Mouse (Mus musculus): ENCODE measurements around the gene Atxn1. TPM values are rescaled to one million over a fixed set of nuclear protein-coding genes. Genes with fewer than 3 reads are reported as not detected.

The Atxn1 gene
- polyA plus RNA-seq, 1 experiment from 2014 or later, result 7.7 TPM

- Histone ChIP-seq H3K4me1 (replicated peaks) (peaks cover 55% of the 10 kb centered on the region), H3K36me3 (no peaks in the 10 kb centered on the region), H3K9ac (no peak overlapping the region), H3K4me3 (no peak overlapping the region), H3K27ac (ENCODE audit: poor library complexity, severe bottlenecking) (no peak overlapping the region), H3K9me3 (replicated peaks) (no peaks in the 10 kb centered on the region), H3K27me3 (replicated peaks) (no peaks in the 10 kb centered on the region), H3K4me2 (no peak overlapping the region)
- ATAC-seq (ENCODE audit: insufficient number of reproducible peaks, low FRiP score), result no peak
- 71% methylated on average over 1 of the region's 1 CpGs for WGBS
These were observed 274.4 kb downstream of the Atxn1 start for GRCm38 (mm10) chr13:45690426-45690825.

- Histone ChIP-seq H3K9me3 (replicated peaks) (no peaks in the 10 kb centered on the region), H3K4me2 (no peak overlapping the region)
- no peak for ATAC-seq (ENCODE audit: insufficient number of reproducible peaks, low FRiP score)
These were observed 275.9 kb downstream of the Atxn1 start for GRCm38 (mm10) chr13:45688864-45689263.

GRCm38 (mm10) chr13:45687581-45687980 lies 277.2 kb downstream of the Atxn1 start:
- no peaks in the 10 kb centered on the region for H3K27me3 ChIP-seq (replicated peaks)
- WGBS, result 89% methylated on average over 8 of the region's 8 CpGs
- no peak overlapping the region for H3K27ac ChIP-seq (ENCODE audit: poor library complexity, severe bottlenecking)
- H3K4me3 ChIP-seq, result no peak overlapping the region
- H3K4me1 ChIP-seq (replicated peaks), result peaks cover 41% of the 10 kb centered on the region
- no peaks in the 10 kb centered on the region for H3K9me3 ChIP-seq (replicated peaks)
- no peak for ATAC-seq (ENCODE audit: insufficient number of reproducible peaks, low FRiP score)
- H3K4me2 ChIP-seq, result no peak overlapping the region
- no peaks in the 10 kb centered on the region for H3K36me3 ChIP-seq
- no peak overlapping the region for H3K9ac ChIP-seq

More at GRCm38 (mm10) chr13:45688864-45689263, 275.9 kb downstream of the Atxn1 start:
- peaks cover 54% of the 10 kb centered on the region for H3K4me1 ChIP-seq (replicated peaks)
- no peaks in the 10 kb centered on the region for H3K27me3 ChIP-seq (replicated peaks)
- no peak overlapping the region for H3K27ac ChIP-seq (ENCODE audit: poor library complexity, severe bottlenecking)
- H3K4me3 ChIP-seq, result no peak overlapping the region
- no peak overlapping the region for H3K9ac ChIP-seq
- no peaks in the 10 kb centered on the region for H3K36me3 ChIP-seq
- WGBS, result 71% methylated on average over 2 of the region's 2 CpGs

- Histone ChIP-seq H3K9me3 (replicated peaks) (no peaks in the 10 kb centered on the region), H3K4me3 (no peak overlapping the region), H3K27me3 (replicated peaks) (no peaks in the 10 kb centered on the region), H3K36me3 (no peaks in the 10 kb centered on the region), H3K9ac (no peak overlapping the region), H3K4me2 (no peak overlapping the region), H3K4me1 (replicated peaks) (peaks cover 41% of the 10 kb centered on the region), H3K27ac (ENCODE audit: poor library complexity, severe bottlenecking) (peak overlapping the region; percentile 47)
- 51% methylated on average over 3 of the region's 3 CpGs for WGBS
- ATAC-seq (ENCODE audit: insufficient number of reproducible peaks, low FRiP score), result no peak
These were observed 278.6 kb downstream of the Atxn1 start for GRCm38 (mm10) chr13:45686309-45686582.

GRCm38 (mm10) chr13:45685575-45686308 lies 279.1 kb downstream of the Atxn1 start:
- no peaks in the 10 kb centered on the region for H3K36me3 ChIP-seq
- H3K4me3 ChIP-seq, result no peak overlapping the region
- H3K9ac ChIP-seq, result no peak overlapping the region
- ATAC-seq (ENCODE audit: insufficient number of reproducible peaks, low FRiP score), result no peak
- WGBS, result 69% methylated on average over 7 of the region's 7 CpGs
- H3K27ac ChIP-seq (ENCODE audit: poor library complexity, severe bottlenecking), result peak overlapping the region; percentile 61
- H3K4me2 ChIP-seq, result no peak overlapping the region
- H3K9me3 ChIP-seq (replicated peaks), result no peaks in the 10 kb centered on the region
- H3K4me1 ChIP-seq (replicated peaks), result peaks cover 44% of the 10 kb centered on the region
- no peaks in the 10 kb centered on the region for H3K27me3 ChIP-seq (replicated peaks)

- Histone ChIP-seq H3K27ac (ENCODE audit: poor library complexity, severe bottlenecking) (peak overlapping the region; percentile 79), H3K9me3 (replicated peaks) (no peaks in the 10 kb centered on the region), H3K9ac (peak overlapping the region; percentile 29; the same call in 1 of the 2 replicates), H3K4me2 (no peak overlapping the region), H3K27me3 (replicated peaks) (no peaks in the 10 kb centered on the region), H3K36me3 (no peaks in the 10 kb centered on the region), H3K4me1 (replicated peaks) (peaks cover 40% of the 10 kb centered on the region), H3K4me3 (no peak overlapping the region)
- 25% methylated on average over 4 of the region's 4 CpGs for WGBS
- ATAC-seq (ENCODE audit: insufficient number of reproducible peaks, low FRiP score), result no peak
These were observed 279.9 kb downstream of the Atxn1 start for GRCm38 (mm10) chr13:45684891-45685311.

GRCm38 (mm10) chr13:45683991-45684390 lies 280.8 kb downstream of the Atxn1 start:
- WGBS, result 80% methylated on average over 3 of the region's 3 CpGs
- Histone ChIP-seq H3K4me3 (no peak overlapping the region), H3K9ac (no peak overlapping the region), H3K4me1 (replicated peaks) (peaks cover 40% of the 10 kb centered on the region), H3K27ac (ENCODE audit: poor library complexity, severe bottlenecking) (no peak overlapping the region), H3K36me3 (no peaks in the 10 kb centered on the region), H3K4me2 (no peak overlapping the region), H3K9me3 (replicated peaks) (no peaks in the 10 kb centered on the region), H3K27me3 (replicated peaks) (no peaks in the 10 kb centered on the region)
- no peak for ATAC-seq (ENCODE audit: insufficient number of reproducible peaks, low FRiP score)

GRCm38 (mm10) chr13:45681196-45681595 lies 283.6 kb downstream of the Atxn1 start:
- Histone ChIP-seq H3K9me3 (replicated peaks) (no peaks in the 10 kb centered on the region), H3K27me3 (replicated peaks) (no peaks in the 10 kb centered on the region), H3K4me1 (replicated peaks) (peaks cover 41% of the 10 kb centered on the region), H3K4me2 (no peak overlapping the region), H3K4me3 (no peak overlapping the region), H3K9ac (no peak overlapping the region), H3K36me3 (no peaks in the 10 kb centered on the region), H3K27ac (ENCODE audit: poor library complexity, severe bottlenecking) (no peak overlapping the region)
- 58% methylated on average over 5 of the region's 5 CpGs for WGBS
- no peak for ATAC-seq (ENCODE audit: insufficient number of reproducible peaks, low FRiP score)

- no peaks in the 10 kb centered on the region for H3K27me3 ChIP-seq (replicated peaks)
- WGBS, result 42% methylated on average over 5 of the region's 5 CpGs
- H3K27ac ChIP-seq (ENCODE audit: poor library complexity, severe bottlenecking), result 0 out of 2 replicates have a peak overlapping the region, but pooled peaks have one; percentile 37
- H3K9me3 ChIP-seq (replicated peaks), result no peaks in the 10 kb centered on the region
- no peak overlapping the region for H3K9ac ChIP-seq
- no peak overlapping the region for H3K4me2 ChIP-seq
- no peak for ATAC-seq (ENCODE audit: insufficient number of reproducible peaks, low FRiP score)
- no peak overlapping the region for H3K4me3 ChIP-seq
- peaks cover 41% of the 10 kb centered on the region for H3K4me1 ChIP-seq (replicated peaks)
- no peaks in the 10 kb centered on the region for H3K36me3 ChIP-seq
These were observed 284.2 kb downstream of the Atxn1 start for GRCm38 (mm10) chr13:45680651-45681050.

GRCm38 (mm10) chr13:45679096-45679495 lies 285.7 kb downstream of the Atxn1 start:
- WGBS, result 87% methylated on average over 1 of the region's 1 CpGs

GRCm38 (mm10) chr13:45672628-45673027 lies 292.2 kb downstream of the Atxn1 start:
- Histone ChIP-seq H3K4me2 (no peak overlapping the region), H3K9ac (no peak overlapping the region), H3K36me3 (no peaks in the 10 kb centered on the region), H3K4me1 (replicated peaks) (peaks cover 20% of the 10 kb centered on the region), H3K27ac (ENCODE audit: poor library complexity, severe bottlenecking) (no peak overlapping the region), H3K27me3 (replicated peaks) (no peaks in the 10 kb centered on the region), H3K4me3 (no peak overlapping the region), H3K9me3 (replicated peaks) (no peaks in the 10 kb centered on the region)
- no peak for ATAC-seq (ENCODE audit: insufficient number of reproducible peaks, low FRiP score)
- 47% methylated on average over 2 of the region's 2 CpGs for WGBS

More at GRCm38 (mm10) chr13:45679096-45679495, 285.7 kb downstream of the Atxn1 start:
- no peaks in the 10 kb centered on the region for H3K36me3 ChIP-seq
- H3K4me3 ChIP-seq, result no peak overlapping the region
- no peak overlapping the region for H3K4me2 ChIP-seq
- no peaks in the 10 kb centered on the region for H3K9me3 ChIP-seq (replicated peaks)
- H3K4me1 ChIP-seq (replicated peaks), result peaks cover 31% of the 10 kb centered on the region
- H3K27me3 ChIP-seq (replicated peaks), result no peaks in the 10 kb centered on the region
- H3K27ac ChIP-seq (ENCODE audit: poor library complexity, severe bottlenecking), result no peak overlapping the region
- H3K9ac ChIP-seq, result no peak overlapping the region
- ATAC-seq (ENCODE audit: insufficient number of reproducible peaks, low FRiP score), result no peak

GRCm38 (mm10) chr13:45669969-45670368 lies 294.8 kb downstream of the Atxn1 start:
- Histone ChIP-seq H3K27me3 (replicated peaks) (no peaks in the 10 kb centered on the region), H3K9ac (no peak overlapping the region), H3K4me2 (no peak overlapping the region), H3K27ac (ENCODE audit: poor library complexity, severe bottlenecking) (no peak overlapping the region), H3K9me3 (replicated peaks) (no peaks in the 10 kb centered on the region), H3K4me3 (no peak overlapping the region), H3K36me3 (no peaks in the 10 kb centered on the region), H3K4me1 (replicated peaks) (0 out of 2 replicates have a peak, but pooled peaks cover 1% of the 10 kb centered on the region)
- ATAC-seq (ENCODE audit: insufficient number of reproducible peaks, low FRiP score), result no peak
- WGBS, result 81% methylated on average over 11 of the region's 11 CpGs

Measured in heart, embryonic 12.5 days (tissue).